Mouse (Mus musculus) G1E (cell line): ENCODE results near the gene Daam1.

Experiments
- CTCF ChIP-seq: IDR thresholded peaks from 2 replicates; pipeline ENCODE4 v1.5.1; 2012; ENCODE audit warnings: low read depth, low read length, inconsistent platforms, mixed read lengths
- GATA1 ChIP-seq: IDR thresholded peaks from 2 replicates; pipeline ENCODE4 v1.6.1; 2012; ENCODE audit warnings: borderline replicate concordance, low read length, inconsistent platforms, mixed read lengths
- GATA2 ChIP-seq: IDR thresholded peaks from 2 replicates; pipeline ENCODE4 v1.6.1; 2012; ENCODE audit warnings: low read depth, low read length, inconsistent platforms, borderline replicate concordance
- POLR2AphosphoS5 ChIP-seq: IDR thresholded peaks from 2 replicates; pipeline ENCODE4 v1.6.1; 2012; ENCODE audit warnings: low read depth, low read length, inconsistent platforms; ENCODE audit not compliant: insufficient replicate concordance
- TAL1 ChIP-seq: conservative IDR thresholded peaks from 2 replicates; pipeline ENCODE4 v1.6.1; 2012; ENCODE audit warnings: low read depth, low read length, inconsistent platforms, mixed read lengths

DNA sequence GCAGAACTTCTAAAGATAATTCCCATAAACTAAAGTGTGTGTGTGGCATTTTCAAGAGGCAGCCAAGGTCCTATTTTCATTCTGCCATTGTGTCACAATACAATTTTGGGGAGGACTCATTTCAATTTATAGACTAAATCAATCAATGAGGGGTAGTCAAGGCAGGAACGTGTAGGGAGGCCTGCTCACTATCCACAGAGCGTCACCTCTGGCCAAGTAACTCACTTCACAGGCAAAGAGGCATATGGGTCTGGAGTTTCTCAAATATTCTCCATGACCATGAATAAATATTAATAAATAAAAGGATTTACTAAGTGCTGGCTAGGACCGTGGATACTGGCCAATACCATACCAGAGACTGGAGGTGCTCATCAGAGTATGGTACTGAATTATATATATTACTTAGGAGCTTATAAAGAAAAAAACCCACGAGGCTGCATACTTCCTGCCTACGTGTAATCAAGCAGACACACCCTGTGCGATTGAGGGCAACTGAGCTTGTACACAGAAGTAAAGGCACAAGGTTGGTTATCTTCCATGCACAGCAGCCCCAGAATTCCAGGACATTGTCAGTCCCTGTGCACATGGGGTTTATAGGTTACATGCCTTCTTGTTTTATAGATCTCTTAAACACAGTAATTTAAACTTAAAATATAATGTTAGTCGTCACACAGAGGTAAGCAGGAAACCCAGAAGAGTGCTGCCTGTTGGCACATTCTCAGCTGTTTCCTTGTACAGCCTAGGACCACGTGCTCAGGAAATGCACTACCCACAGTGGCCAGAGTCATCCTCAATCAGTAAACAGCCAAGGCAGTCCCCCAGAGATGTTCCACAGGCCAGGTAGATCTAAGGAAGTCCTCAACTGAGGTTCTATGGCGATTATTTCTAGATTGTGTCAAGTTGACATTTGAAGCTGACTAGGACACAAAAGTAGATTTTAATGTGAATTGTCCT, 101.8 kb downstream of the Daam1 start:
- TF ChIP-seq CTCF (no peak), GATA1 (no peak), POLR2AphosphoS5 (no peak), TAL1 (peak; percentile 84), GATA2 (no peak)
